Mouse (Mus musculus): ENCODE results near the gene Rlbp1. TPM values are rescaled to one million over a fixed set of nuclear protein-coding genes. Genes with fewer than 3 reads are reported as not detected.
A peak's percentile ranks its signal among the peaks of the same experiment; 100 is the strongest.

Gene Rlbp1
- polyA plus RNA-seq, 1 experiment from 2014 or later = 1.8 TPM

DNA sequence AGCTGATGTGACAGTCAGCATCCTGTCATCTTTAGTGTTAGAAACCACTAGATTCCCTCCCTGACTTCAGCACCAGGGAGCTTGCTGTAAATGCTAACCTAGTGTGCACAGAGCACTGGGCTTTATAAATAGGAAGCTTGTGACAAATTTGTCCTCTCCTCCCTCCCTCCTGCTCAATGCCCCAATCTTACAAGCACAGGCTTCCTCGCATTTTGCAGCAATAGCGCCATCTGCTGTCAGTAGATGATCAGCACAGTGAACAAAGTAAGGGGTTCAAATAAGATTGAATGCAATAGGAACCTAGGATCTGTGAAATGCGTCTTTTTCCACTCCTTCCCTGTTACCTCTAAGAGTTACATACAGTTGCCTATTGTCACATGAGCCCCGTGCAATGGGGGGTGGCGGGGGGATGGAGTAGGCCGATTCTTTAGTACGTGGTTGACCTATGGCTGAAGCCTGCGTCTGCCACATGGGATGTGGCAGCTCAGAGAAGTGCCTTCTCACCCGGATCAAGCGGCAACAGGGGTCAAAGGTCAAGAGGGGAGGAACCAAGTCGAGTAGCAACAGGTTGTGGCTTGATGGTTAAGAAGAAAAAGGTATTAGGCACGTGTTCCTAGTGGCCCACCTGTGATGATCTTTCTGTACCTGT lies 37.0 kb downstream of the Rlbp1 start:
- Histone ChIP-seq H3K4me3 (ENCODE audit: low read depth, low read length) (no peak overlapping the region), H3K36me3 (replicated peaks; ENCODE audit: control insufficient read depth, insufficient read depth, low read depth, low read length) (peaks cover 4% of the 10 kb centered on the region), H3K27ac (replicated peaks; ENCODE audit: low read depth, low read length) (no peak overlapping the region), H3K4me2 (ENCODE audit: low read depth, low read length) (no peak overlapping the region), H3K9me3 (replicated peaks; ENCODE audit: control insufficient read depth, low read length) (no peaks in the 10 kb centered on the region), H3K27me3 (ENCODE audit: control insufficient read depth, insufficient read depth, low read length) (no peaks in the 10 kb centered on the region), H3K4me1 (ENCODE audit: control insufficient read depth, insufficient read depth, low read length) (no peaks in the 10 kb centered on the region), H3K9ac (replicated peaks; ENCODE audit: low read length) (no peak overlapping the region)
- DNase-seq (ENCODE audit: low spot score) (peak; percentile 87), ATAC-seq (replicated peaks; ENCODE audit: insufficient number of reproducible peaks, low FRiP score, low TSS enrichment, low read depth) (peak; percentile 15; the same call in 1 of the 2 replicates)
- 31% methylated on average over 12 of the region's 12 CpGs for WGBS

DNA sequence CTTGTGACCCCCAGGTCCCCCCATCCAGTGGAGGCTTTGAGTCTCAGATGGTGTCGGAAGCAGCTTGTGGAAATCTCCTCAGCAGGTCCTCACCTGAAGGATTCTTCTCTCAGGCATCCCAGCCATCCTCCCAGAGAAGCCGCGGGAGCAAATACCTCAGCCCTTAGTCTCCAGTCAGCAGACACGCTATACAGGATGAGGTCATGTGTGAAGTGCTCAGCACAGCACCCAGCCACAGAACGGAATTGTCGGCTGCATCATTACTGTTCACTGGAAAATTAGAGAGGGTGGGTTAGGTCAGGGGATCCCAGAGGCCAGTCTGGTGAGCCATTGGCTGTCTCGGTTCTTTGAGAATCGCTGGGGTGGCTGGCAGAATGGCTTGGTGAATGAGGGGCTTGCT lies 38.0 kb downstream of the Rlbp1 start:
- Histone ChIP-seq H3K27me3 (ENCODE audit: control insufficient read depth, insufficient read depth, low read length) (no peaks in the 10 kb centered on the region), H3K4me2 (ENCODE audit: low read depth, low read length) (no peak overlapping the region), H3K4me3 (ENCODE audit: low read depth, low read length) (no peak overlapping the region), H3K27ac (replicated peaks; ENCODE audit: low read depth, low read length) (no peak overlapping the region), H3K36me3 (replicated peaks; ENCODE audit: control insufficient read depth, insufficient read depth, low read depth, low read length) (no peaks in the 10 kb centered on the region), H3K4me1 (ENCODE audit: control insufficient read depth, insufficient read depth, low read length) (no peaks in the 10 kb centered on the region), H3K9me3 (replicated peaks; ENCODE audit: control insufficient read depth, low read length) (no peaks in the 10 kb centered on the region), H3K9ac (replicated peaks; ENCODE audit: low read length) (no peak overlapping the region)
- ATAC-seq (replicated peaks; ENCODE audit: insufficient number of reproducible peaks, low FRiP score, low TSS enrichment, low read depth) = no peak
- WGBS = 86% methylated on average over 8 of the region's 8 CpGs
- no peak for DNase-seq (ENCODE audit: low spot score)

DNA sequence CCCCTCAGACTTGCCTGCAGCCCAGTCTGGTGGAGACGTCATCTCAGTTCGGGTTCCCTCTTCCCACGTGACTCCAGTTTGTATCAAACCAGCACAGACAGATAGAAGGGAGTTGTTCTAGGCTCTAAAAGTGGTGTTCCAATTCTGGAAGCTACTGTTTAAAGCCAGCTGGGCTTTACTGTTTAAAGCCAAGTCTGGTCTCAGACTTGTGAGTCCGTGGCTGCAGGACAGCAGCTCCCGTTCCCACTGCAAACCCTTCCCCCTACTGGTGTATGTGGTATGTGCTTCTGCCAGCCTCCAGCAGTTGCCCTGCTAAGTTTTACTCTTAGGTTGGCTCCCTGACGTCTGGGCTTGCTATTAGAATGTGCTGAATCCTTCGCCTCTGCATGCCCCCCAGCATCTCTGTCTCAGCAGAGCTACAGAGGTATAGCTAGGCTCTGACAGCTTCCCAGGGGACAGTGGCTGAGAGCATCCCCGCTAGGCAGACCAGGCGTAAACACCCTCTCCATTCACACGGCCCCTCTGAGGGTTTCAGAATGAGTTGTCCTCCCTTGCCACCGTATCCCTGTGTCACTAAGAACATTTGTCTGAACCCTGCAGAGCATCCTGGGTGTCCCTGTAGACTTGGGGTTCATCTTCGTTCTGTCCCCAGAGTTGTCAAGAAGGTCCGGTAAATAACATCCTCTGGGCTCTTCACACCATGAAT lies 39.6 kb downstream of the Rlbp1 start:
- Histone ChIP-seq H3K4me1 (ENCODE audit: control insufficient read depth, insufficient read depth, low read length) (no peaks in the 10 kb centered on the region), H3K4me3 (ENCODE audit: low read depth, low read length) (no peak overlapping the region), H3K27ac (replicated peaks; ENCODE audit: low read depth, low read length) (no peak overlapping the region), H3K27me3 (ENCODE audit: control insufficient read depth, insufficient read depth, low read length) (no peaks in the 10 kb centered on the region), H3K9me3 (replicated peaks; ENCODE audit: control insufficient read depth, low read length) (no peaks in the 10 kb centered on the region), H3K4me2 (ENCODE audit: low read depth, low read length) (no peak overlapping the region), H3K9ac (replicated peaks; ENCODE audit: low read length) (no peak overlapping the region), H3K36me3 (replicated peaks; ENCODE audit: control insufficient read depth, insufficient read depth, low read depth, low read length) (no peaks in the 10 kb centered on the region)
- no peak for DNase-seq (ENCODE audit: low spot score)
- ATAC-seq (replicated peaks; ENCODE audit: insufficient number of reproducible peaks, low FRiP score, low TSS enrichment, low read depth) = no peak
- WGBS = 80% methylated on average over 13 of the region's 13 CpGs

DNA sequence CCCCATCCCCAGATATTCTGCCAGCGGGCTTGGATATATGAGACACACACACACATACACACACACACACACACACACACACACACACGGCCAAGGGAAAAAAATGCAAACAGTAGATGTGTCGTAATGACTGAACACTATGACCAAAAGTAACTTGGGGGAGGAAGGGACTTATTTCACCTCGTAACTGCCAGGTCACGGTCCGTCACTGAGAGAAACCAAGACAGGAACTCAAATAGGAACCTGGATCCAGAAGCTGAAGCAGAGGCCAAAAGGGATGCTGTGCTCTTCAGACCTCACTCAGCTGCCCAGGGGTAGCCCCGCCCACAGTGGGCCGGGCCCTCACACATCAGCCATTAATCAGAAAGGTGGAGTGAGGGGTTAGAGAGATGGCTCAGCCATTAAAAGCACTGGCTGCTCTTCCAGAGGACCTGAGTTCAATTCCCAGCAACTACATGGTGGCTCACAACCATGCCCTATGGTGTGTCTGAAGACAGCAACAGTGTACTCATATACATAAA lies 40.2 kb downstream of the Rlbp1 start:
- no peaks in the 10 kb centered on the region for H3K4me1 ChIP-seq (ENCODE audit: control insufficient read depth, insufficient read depth, low read length)
- no peak overlapping the region for H3K9ac ChIP-seq (replicated peaks; ENCODE audit: low read length)
- 76% methylated on average over 8 of the region's 8 CpGs for WGBS
- no peak for ATAC-seq (replicated peaks; ENCODE audit: insufficient number of reproducible peaks, low FRiP score, low TSS enrichment, low read depth)
- no peak for DNase-seq (ENCODE audit: low spot score)
- no peaks in the 10 kb centered on the region for H3K9me3 ChIP-seq (replicated peaks; ENCODE audit: control insufficient read depth, low read length)
- H3K4me2 ChIP-seq (ENCODE audit: low read depth, low read length) = no peak overlapping the region
- H3K27me3 ChIP-seq (ENCODE audit: control insufficient read depth, insufficient read depth, low read length) = no peaks in the 10 kb centered on the region
- H3K4me3 ChIP-seq (ENCODE audit: low read depth, low read length) = no peak overlapping the region
- no peak overlapping the region for H3K27ac ChIP-seq (replicated peaks; ENCODE audit: low read depth, low read length)
- no peaks in the 10 kb centered on the region for H3K36me3 ChIP-seq (replicated peaks; ENCODE audit: control insufficient read depth, insufficient read depth, low read depth, low read length)

DNA sequence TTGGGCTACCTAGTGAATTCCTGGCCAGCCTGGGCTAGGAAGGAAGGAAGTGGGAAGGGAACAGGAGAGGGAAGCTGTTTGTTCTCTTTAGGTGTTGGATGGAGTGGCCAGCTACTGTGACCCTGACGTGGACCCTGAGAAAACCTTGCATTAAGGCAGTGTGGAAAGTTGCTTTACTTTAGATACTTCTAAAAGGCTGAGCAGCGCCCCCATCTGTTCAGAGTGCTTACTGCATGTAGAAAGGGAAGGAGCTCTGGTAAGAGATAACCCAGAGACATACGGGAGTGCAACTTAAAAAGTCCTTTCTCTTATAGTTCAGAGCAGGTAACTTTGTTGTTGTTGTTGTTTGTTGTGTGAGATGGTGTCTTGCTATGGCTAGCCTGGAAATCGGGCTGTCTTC lies 40.9 kb downstream of the Rlbp1 start:
- ATAC-seq (replicated peaks; ENCODE audit: insufficient number of reproducible peaks, low FRiP score, low TSS enrichment, low read depth) = no peak
- 59% methylated on average over 4 of the region's 4 CpGs for WGBS

DNA sequence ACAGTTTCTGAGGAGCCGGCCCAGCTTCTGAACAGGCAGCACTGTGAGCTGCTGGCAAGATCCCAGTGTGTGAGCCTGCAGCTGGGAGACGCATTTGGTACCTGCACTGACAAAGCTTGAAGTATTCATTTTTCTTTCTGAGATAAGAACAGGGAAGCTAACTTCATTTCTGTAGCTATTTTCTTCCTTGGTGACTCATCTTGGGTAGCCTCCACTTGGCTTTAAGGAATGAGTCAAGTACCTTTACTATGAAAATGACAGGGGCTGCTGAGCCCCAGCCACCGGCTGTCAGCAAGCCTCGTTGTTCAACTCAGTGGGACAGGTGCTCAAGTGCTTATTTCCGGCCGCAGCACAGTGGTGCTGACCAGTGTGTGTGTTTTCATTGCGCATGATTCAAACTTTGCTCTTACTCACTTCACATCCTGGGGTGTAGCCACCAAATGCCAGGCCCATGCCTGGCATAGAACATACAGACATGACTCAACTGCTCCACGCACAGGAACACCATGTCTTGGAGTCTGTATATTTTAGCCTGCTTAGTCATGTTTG lies 50.4 kb downstream of the Rlbp1 start:
- Histone ChIP-seq H3K27ac (replicated peaks; ENCODE audit: low read depth, low read length) (no peak overlapping the region), H3K27me3 (ENCODE audit: control insufficient read depth, insufficient read depth, low read length) (no peaks in the 10 kb centered on the region), H3K36me3 (replicated peaks; ENCODE audit: control insufficient read depth, insufficient read depth, low read depth, low read length) (no peaks in the 10 kb centered on the region), H3K9ac (replicated peaks; ENCODE audit: low read length) (no peak overlapping the region), H3K9me3 (replicated peaks; ENCODE audit: control insufficient read depth, low read length) (no peaks in the 10 kb centered on the region), H3K4me3 (ENCODE audit: low read depth, low read length) (no peak overlapping the region), H3K4me2 (ENCODE audit: low read depth, low read length) (no peak overlapping the region), H3K4me1 (ENCODE audit: control insufficient read depth, insufficient read depth, low read length) (no peaks in the 10 kb centered on the region)
- no peak; the same call in 1 of the 2 replicates for ATAC-seq (replicated peaks; ENCODE audit: insufficient number of reproducible peaks, low FRiP score, low TSS enrichment, low read depth)
- 95% methylated on average over 8 of the region's 8 CpGs for WGBS
- DNase-seq (ENCODE audit: low spot score) = no peak

More for the DNA sequence above, 40.9 kb downstream of the Rlbp1 start:
- Histone ChIP-seq H3K9me3 (replicated peaks; ENCODE audit: control insufficient read depth, low read length) (no peaks in the 10 kb centered on the region), H3K4me2 (ENCODE audit: low read depth, low read length) (no peak overlapping the region), H3K36me3 (replicated peaks; ENCODE audit: control insufficient read depth, insufficient read depth, low read depth, low read length) (no peaks in the 10 kb centered on the region), H3K27me3 (ENCODE audit: control insufficient read depth, insufficient read depth, low read length) (no peaks in the 10 kb centered on the region), H3K27ac (replicated peaks; ENCODE audit: low read depth, low read length) (no peak overlapping the region), H3K4me3 (ENCODE audit: low read depth, low read length) (no peak overlapping the region), H3K4me1 (ENCODE audit: control insufficient read depth, insufficient read depth, low read length) (no peaks in the 10 kb centered on the region), H3K9ac (replicated peaks; ENCODE audit: low read length) (no peak overlapping the region)
- DNase-seq (ENCODE audit: low spot score) = peak; percentile 74

DNA sequence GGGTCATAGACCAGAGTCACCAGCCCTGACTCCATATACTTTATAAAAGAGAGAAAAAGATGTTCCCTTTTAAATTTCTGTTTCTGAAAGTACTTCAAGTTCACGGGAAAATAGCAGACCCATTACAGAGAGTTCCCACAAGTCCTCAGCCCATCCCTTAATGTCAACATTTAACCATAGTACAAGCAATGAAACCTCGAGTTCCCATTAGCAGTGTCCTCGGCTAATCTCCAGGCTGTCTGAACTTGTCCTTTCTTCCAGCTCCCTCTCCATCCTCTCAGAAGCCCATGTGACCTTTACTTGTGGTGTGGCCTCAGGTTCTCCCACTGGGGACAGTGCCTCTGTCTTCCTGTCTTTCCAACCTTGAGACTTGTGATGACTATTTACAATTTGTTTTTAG lies 53.4 kb downstream of the Rlbp1 start:
- Histone ChIP-seq H3K4me3 (ENCODE audit: low read depth, low read length) (no peak overlapping the region), H3K4me1 (ENCODE audit: control insufficient read depth, insufficient read depth, low read length) (no peaks in the 10 kb centered on the region), H3K4me2 (ENCODE audit: low read depth, low read length) (no peak overlapping the region), H3K9ac (replicated peaks; ENCODE audit: low read length) (no peak overlapping the region), H3K9me3 (replicated peaks; ENCODE audit: control insufficient read depth, low read length) (no peaks in the 10 kb centered on the region), H3K36me3 (replicated peaks; ENCODE audit: control insufficient read depth, insufficient read depth, low read depth, low read length) (no peaks in the 10 kb centered on the region), H3K27ac (replicated peaks; ENCODE audit: low read depth, low read length) (no peak overlapping the region), H3K27me3 (ENCODE audit: control insufficient read depth, insufficient read depth, low read length) (no peaks in the 10 kb centered on the region)
- DNase-seq (ENCODE audit: low spot score) (no peak), ATAC-seq (replicated peaks; ENCODE audit: insufficient number of reproducible peaks, low FRiP score, low TSS enrichment, low read depth) (no peak)
- WGBS = 80% methylated on average over 3 of the region's 3 CpGs

DNA sequence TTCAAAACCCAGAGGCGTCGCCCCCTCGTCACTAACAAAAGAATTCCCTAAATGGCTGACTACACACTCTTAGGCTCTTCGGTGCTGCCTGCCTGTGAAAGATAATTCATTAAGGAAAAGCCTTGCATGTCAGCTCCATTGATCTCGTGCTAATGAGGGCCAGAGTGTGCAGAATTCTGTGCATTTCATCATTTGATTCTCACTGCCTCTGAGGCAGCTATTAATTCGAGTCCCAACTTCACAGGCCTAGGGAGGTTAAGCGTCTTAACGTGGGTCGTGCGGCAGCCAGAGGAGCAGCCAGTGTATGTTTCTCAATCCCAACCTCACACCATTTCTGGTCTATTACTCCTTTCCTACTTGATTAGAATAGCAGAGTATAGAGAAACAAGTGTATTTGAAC lies 55.7 kb downstream of the Rlbp1 start:
- Histone ChIP-seq H3K27me3 (ENCODE audit: control insufficient read depth, insufficient read depth, low read length) (no peaks in the 10 kb centered on the region), H3K27ac (replicated peaks; ENCODE audit: low read depth, low read length) (no peak overlapping the region), H3K4me3 (ENCODE audit: low read depth, low read length) (no peak overlapping the region), H3K4me2 (ENCODE audit: low read depth, low read length) (no peak overlapping the region), H3K36me3 (replicated peaks; ENCODE audit: control insufficient read depth, insufficient read depth, low read depth, low read length) (no peaks in the 10 kb centered on the region), H3K4me1 (ENCODE audit: control insufficient read depth, insufficient read depth, low read length) (no peaks in the 10 kb centered on the region), H3K9me3 (replicated peaks; ENCODE audit: control insufficient read depth, low read length) (no peaks in the 10 kb centered on the region), H3K9ac (replicated peaks; ENCODE audit: low read length) (no peak overlapping the region)
- 78% methylated on average over 10 of the region's 10 CpGs for WGBS
- DNase-seq (ENCODE audit: low spot score) = no peak
- ATAC-seq (replicated peaks; ENCODE audit: insufficient number of reproducible peaks, low FRiP score, low TSS enrichment, low read depth) = no peak
